Mouse (Mus musculus): ENCODE results near the gene Acot2. TPM values are rescaled to one million over a fixed set of nuclear protein-coding genes. Genes with fewer than 3 reads are reported as not detected.
A peak's percentile ranks its signal among the peaks of the same experiment; 100 is the strongest.

Gene Acot2
- total and polyA plus RNA-seq, 3 experiments = 9.8 to 13.0 TPM; not detected in 1

GRCm38 (mm10) chr12:83950840-83951701 lies 36.6 kb upstream of the Acot2 start (continued):
- TF ChIP-seq E2F4 (IDR thresholded peaks at IDR 0.05; ENCODE audit: borderline replicate concordance, low read depth, low read length) (no peak), MAX (IDR thresholded peaks at IDR 0.05; ENCODE audit: low read length) (peak; percentile 77), MYB (IDR thresholded peaks at IDR 0.05; ENCODE audit: low read depth, low read length) (peak; percentile 74), POLR2A (IDR thresholded peaks at IDR 0.05; ENCODE audit: control insufficient read depth in 1 of 2, insufficient read depth in 1 of 2, low read depth in 1 of 2, low read length in 2 of 2, poor library complexity in 1 of 2) (peak in 1 of 2 experiments; percentile 35; a peak in 1 of 4 replicates), TAL1 (IDR thresholded peaks at IDR 0.05; ENCODE audit: low read length) (no peak), POLR2AphosphoS2 (IDR thresholded peaks at IDR 0.05; ENCODE audit: low read length) (no peak), TCF12 (IDR thresholded peaks at IDR 0.05; ENCODE audit: low read depth, low read length) (no peak), GABPA (IDR thresholded peaks at IDR 0.05; ENCODE audit: low read depth, low read length) (no peak), EP300 (IDR thresholded peaks at IDR 0.05; ENCODE audit: low read depth in 1 of 2, low read length in 2 of 2) (peak in 1 of 2 experiments; percentile 51; a peak in 1 of 4 replicates), MYC (IDR thresholded peaks at IDR 0.05; ENCODE audit: low read depth, low read length) (peak; percentile 75; the same call in 1 of the 2 replicates), NELFE (IDR thresholded peaks at IDR 0.05; ENCODE audit: low read depth, low read length) (peak; percentile 48)

- H3K36me3 ChIP-seq (ENCODE audit: control insufficient read depth in 1 of 2, insufficient read depth in 2 of 2, low read length in 2 of 2) = peaks cover 0 to 32% of the 10 kb centered on the region in 2 experiments; a peak in 2 of 4 replicates
These were observed 35.7 kb upstream of the Acot2 start for GRCm38 (mm10) chr12:83951711-83952575.

More at GRCm38 (mm10) chr12:83951711-83952575, 35.7 kb upstream of the Acot2 start:
- Histone ChIP-seq H3K9me3 (replicated peaks; ENCODE audit: insufficient read depth, low read length) (no peaks in the 10 kb centered on the region), H3K4me1 (ENCODE audit: control insufficient read depth in 1 of 2, insufficient read depth in 2 of 2, low read length in 2 of 2) (peaks cover 2 to 26% of the 10 kb centered on the region in 2 experiments; a peak in 3 of 4 replicates), H3K79me2 (ENCODE audit: control insufficient read depth, insufficient read depth, low read length, poor library complexity) (peaks cover 44% of the 10 kb centered on the region), H3K27ac (ENCODE audit: control insufficient read depth, low read depth, low read length) (peak overlapping the region; percentile 82), H3K9ac (ENCODE audit: control insufficient read depth, low read depth, low read length, poor library complexity, severe bottlenecking) (peak overlapping the region; percentile 86), H3K27me3 (ENCODE audit: control insufficient read depth in 1 of 2, insufficient read depth in 2 of 2, low read length in 2 of 2) (no peaks in the 10 kb centered on the region), H3K4me3 (ENCODE audit: control insufficient read depth in 1 of 2, insufficient read depth in 1 of 2, low read depth in 2 of 2, low read length in 2 of 2) (peak overlapping the region; percentile 70 to 74)
- TF ChIP-seq TAL1 (IDR thresholded peaks at IDR 0.05; ENCODE audit: low read length) (no peak), KAT2A (conservative IDR thresholded peaks at IDR 0.05; ENCODE audit: low read depth, low read length) (no peak), SIN3A (IDR thresholded peaks at IDR 0.05; ENCODE audit: low read length) (peak; percentile 69), TCF12 (IDR thresholded peaks at IDR 0.05; ENCODE audit: low read depth, low read length) (no peak), TBP (IDR thresholded peaks at IDR 0.05; ENCODE audit: low read depth, low read length) (no peak), MYB (IDR thresholded peaks at IDR 0.05; ENCODE audit: low read depth, low read length) (no peak), POLR2A (IDR thresholded peaks at IDR 0.05; ENCODE audit: control insufficient read depth in 1 of 2, insufficient read depth in 1 of 2, low read depth in 1 of 2, low read length in 2 of 2, poor library complexity in 1 of 2) (0 out of 4 replicates have a peak, but pooled peaks of 1 of the 2 experiments have one; percentile 8), HCFC1 (IDR thresholded peaks at IDR 0.05; ENCODE audit: low read depth, low read length) (no peak), MYC (IDR thresholded peaks at IDR 0.05; ENCODE audit: low read depth, low read length) (0 out of 2 replicates have a peak, but pooled peaks have one; percentile 24), MXI1 (IDR thresholded peaks at IDR 0.05; ENCODE audit: low read depth, low read length) (peak; percentile 86), USF1 (IDR thresholded peaks at IDR 0.05; ENCODE audit: low read depth, low read length) (peak; percentile 61), MAX (IDR thresholded peaks at IDR 0.05; ENCODE audit: low read length) (peak; percentile 43; the same call in 1 of the 2 replicates), MEF2A (IDR thresholded peaks at IDR 0.05; ENCODE audit: extremely low read depth, insufficient replicate concordance, low read depth, low read length, poor library complexity, severe bottlenecking) (no peak)
- DNase-seq (ENCODE audit: low read depth, low spot score) = peak; percentile 67
